Mouse (Mus musculus): ENCODE measurements at regions not wholly inside any gene's neighbourhood (a gene's known extent, or its start where the extent isn't known, plus 50 kb on each side); places are given as distances from the start of the nearest gene placed in this dataset.

- Histone ChIP-seq H3K9ac (no peak overlapping the region), H3K4me2 (no peak overlapping the region), H3K36me3 (no peaks in the 10 kb centered on the region), H3K4me1 (replicated peaks) (peaks cover 3% of the 10 kb centered on the region; the same call in 1 of the 2 replicates), H3K9me3 (no peaks in the 10 kb centered on the region), H3K27me3 (no peaks in the 10 kb centered on the region), H3K4me3 (no peak overlapping the region), H3K27ac (replicated peaks) (no peak overlapping the region)
- 93% methylated on average over 2 of the region's 2 CpGs for WGBS
- no peak for ATAC-seq (ENCODE audit: low FRiP score, low read depth)
These were observed 124.9 kb upstream of the Tnr start for GRCm38 (mm10) chr1:159398643-159399042.

- Histone ChIP-seq H3K4me1 (replicated peaks) (no peaks in the 10 kb centered on the region), H3K4me2 (no peak overlapping the region), H3K9ac (no peak overlapping the region), H3K36me3 (no peaks in the 10 kb centered on the region), H3K27ac (replicated peaks) (no peak overlapping the region), H3K27me3 (no peaks in the 10 kb centered on the region), H3K9me3 (no peaks in the 10 kb centered on the region), H3K4me3 (no peak overlapping the region)
- 82% methylated on average over 7 of the region's 7 CpGs for WGBS
- ATAC-seq (ENCODE audit: low FRiP score, low read depth), result no peak
These were observed 117.3 kb upstream of the Tnr start for GRCm38 (mm10) chr1:159406317-159406716.

DNA sequence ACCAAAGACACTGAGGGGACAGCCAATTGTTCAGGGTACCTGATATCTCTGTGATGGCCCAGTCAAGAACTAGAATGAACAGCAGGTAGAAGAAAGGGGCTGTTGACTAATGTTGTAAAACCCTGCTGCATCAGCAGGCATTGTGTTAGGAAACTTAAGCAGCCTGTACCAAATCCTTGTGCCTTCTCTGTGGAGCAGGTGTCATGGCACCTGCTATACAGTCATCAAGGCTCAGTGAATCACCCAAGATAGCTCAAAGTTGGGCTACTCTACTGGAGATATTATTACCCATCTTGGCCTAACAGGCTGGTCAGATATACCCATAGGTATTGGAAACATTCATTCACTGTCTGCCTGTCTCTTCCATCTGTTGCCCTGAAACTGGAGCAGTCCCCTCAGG lies 116.8 kb upstream of the Tnr start:
- H3K4me1 ChIP-seq (replicated peaks), result no peaks in the 10 kb centered on the region
- H3K4me2 ChIP-seq, result no peak overlapping the region
- no peak overlapping the region for H3K4me3 ChIP-seq
- no peak for ATAC-seq (ENCODE audit: low FRiP score, low read depth)
- no peak overlapping the region for H3K9ac ChIP-seq
- no peaks in the 10 kb centered on the region for H3K36me3 ChIP-seq
- H3K27me3 ChIP-seq, result no peaks in the 10 kb centered on the region
- H3K27ac ChIP-seq (replicated peaks), result no peak overlapping the region
- H3K9me3 ChIP-seq, result no peaks in the 10 kb centered on the region

DNA sequence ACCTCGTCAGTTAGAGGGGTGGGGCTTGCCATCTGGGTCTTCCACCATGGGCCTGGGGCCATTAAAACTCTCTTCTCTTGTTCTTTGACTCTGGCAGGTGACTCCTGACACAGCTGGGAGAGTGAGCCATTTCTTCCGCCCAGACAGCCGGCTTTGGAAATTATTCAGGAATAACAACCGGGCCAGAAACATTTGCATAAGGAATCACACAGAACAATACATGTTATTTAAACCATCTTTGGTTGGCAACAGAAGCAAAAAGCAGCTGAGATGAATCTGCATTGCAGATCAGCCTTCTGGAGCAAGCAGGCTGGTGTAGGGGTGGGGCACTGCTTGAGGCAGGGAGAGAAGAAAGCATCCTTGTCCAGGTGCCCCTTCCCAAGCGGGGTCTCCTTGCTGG lies 110.2 kb upstream of the Tnr start:
- Histone ChIP-seq H3K36me3 (no peaks in the 10 kb centered on the region), H3K4me1 (replicated peaks) (0 out of 2 replicates have a peak, but pooled peaks cover 7% of the 10 kb centered on the region), H3K27ac (replicated peaks) (0 out of 2 replicates have a peak overlapping the region, but pooled peaks have one; percentile 11), H3K27me3 (no peaks in the 10 kb centered on the region), H3K9me3 (no peaks in the 10 kb centered on the region), H3K9ac (no peak overlapping the region), H3K4me3 (no peak overlapping the region), H3K4me2 (no peak overlapping the region)
- no peak for ATAC-seq (ENCODE audit: low FRiP score, low read depth)
- 21% methylated on average over 5 of the region's 5 CpGs for WGBS

DNA sequence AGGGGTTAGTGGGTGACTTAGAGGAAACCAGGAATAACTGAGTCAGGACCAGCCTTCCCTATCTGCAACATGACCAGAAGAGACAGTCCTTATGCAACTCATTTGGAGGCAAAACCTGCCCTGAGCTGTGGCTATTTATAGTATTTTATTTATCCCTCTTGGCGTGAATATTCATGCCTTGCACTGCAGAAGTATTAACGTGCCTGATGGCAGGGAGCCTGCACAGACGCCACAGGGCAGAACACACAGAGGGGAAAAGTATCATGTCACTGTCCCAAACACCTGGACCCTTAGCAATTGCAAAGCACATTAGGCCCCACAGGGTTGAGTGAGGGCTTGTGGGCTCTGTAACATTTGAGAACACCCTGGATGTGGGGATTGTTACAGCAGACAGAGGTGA lies 107.9 kb upstream of the Tnr start:
- H3K4me2 ChIP-seq, result no peak overlapping the region
- H3K36me3 ChIP-seq, result no peaks in the 10 kb centered on the region
- no peak for ATAC-seq (ENCODE audit: low FRiP score, low read depth)
- H3K9me3 ChIP-seq, result no peaks in the 10 kb centered on the region
- H3K27me3 ChIP-seq, result no peaks in the 10 kb centered on the region
- H3K9ac ChIP-seq, result no peak overlapping the region
- H3K4me3 ChIP-seq, result no peak overlapping the region
- WGBS, result 26% methylated on average over 3 of the region's 3 CpGs
- 0 out of 2 replicates have a peak, but pooled peaks cover 7% of the 10 kb centered on the region for H3K4me1 ChIP-seq (replicated peaks)
- no peak overlapping the region for H3K27ac ChIP-seq (replicated peaks)

DNA sequence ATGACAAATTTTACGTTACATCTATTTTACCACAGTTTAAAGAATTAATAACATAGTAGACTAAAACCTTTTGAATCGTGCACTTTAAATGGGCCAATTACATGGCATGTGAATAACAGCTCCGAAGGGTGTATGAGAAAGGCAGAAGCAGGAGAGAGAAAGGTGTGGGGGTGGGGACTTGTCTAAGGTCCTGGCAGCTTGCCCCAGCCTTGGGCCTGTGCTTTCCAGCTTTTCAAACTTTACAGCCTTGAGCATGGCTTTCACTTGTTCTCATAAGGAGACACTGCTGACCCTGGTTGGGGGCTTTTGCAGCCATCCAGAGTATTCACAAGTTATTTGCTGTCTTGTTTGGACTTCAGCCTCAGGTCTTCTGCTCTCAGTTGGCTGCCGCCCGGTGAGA lies 106.4 kb upstream of the Tnr start:
- Histone ChIP-seq H3K4me3 (no peak overlapping the region), H3K9me3 (no peaks in the 10 kb centered on the region), H3K4me2 (no peak overlapping the region), H3K27me3 (no peaks in the 10 kb centered on the region), H3K27ac (replicated peaks) (no peak overlapping the region), H3K4me1 (replicated peaks) (0 out of 2 replicates have a peak, but pooled peaks cover 7% of the 10 kb centered on the region), H3K36me3 (no peaks in the 10 kb centered on the region), H3K9ac (no peak overlapping the region)
- 78% methylated on average over 5 of the region's 5 CpGs for WGBS
- no peak for ATAC-seq (ENCODE audit: low FRiP score, low read depth)

- WGBS, result 67% methylated on average over 6 of the region's 7 CpGs
- no peak for ATAC-seq (ENCODE audit: low FRiP score, low read depth)
- no peaks in the 10 kb centered on the region for H3K36me3 ChIP-seq
- H3K4me2 ChIP-seq, result no peak overlapping the region
- H3K9ac ChIP-seq, result no peak overlapping the region
- H3K4me1 ChIP-seq (replicated peaks), result 0 out of 2 replicates have a peak, but pooled peaks cover 2% of the 10 kb centered on the region
- H3K9me3 ChIP-seq, result no peaks in the 10 kb centered on the region
- H3K4me3 ChIP-seq, result no peak overlapping the region
- H3K27ac ChIP-seq (replicated peaks), result no peak overlapping the region
- H3K27me3 ChIP-seq, result no peaks in the 10 kb centered on the region
These were observed 104.1 kb upstream of the Tnr start for GRCm38 (mm10) chr1:159419301-159419965.

- Histone ChIP-seq H3K4me2 (no peak overlapping the region), H3K9ac (no peak overlapping the region), H3K4me3 (no peak overlapping the region), H3K27ac (replicated peaks) (no peak overlapping the region), H3K27me3 (no peaks in the 10 kb centered on the region), H3K4me1 (replicated peaks) (0 out of 2 replicates have a peak, but pooled peaks cover 2% of the 10 kb centered on the region), H3K9me3 (no peaks in the 10 kb centered on the region), H3K36me3 (no peaks in the 10 kb centered on the region)
- no peak for ATAC-seq (ENCODE audit: low FRiP score, low read depth)
- 95% methylated on average over 5 of the region's 5 CpGs for WGBS
These were observed 103.4 kb upstream of the Tnr start for GRCm38 (mm10) chr1:159420189-159420588.

DNA sequence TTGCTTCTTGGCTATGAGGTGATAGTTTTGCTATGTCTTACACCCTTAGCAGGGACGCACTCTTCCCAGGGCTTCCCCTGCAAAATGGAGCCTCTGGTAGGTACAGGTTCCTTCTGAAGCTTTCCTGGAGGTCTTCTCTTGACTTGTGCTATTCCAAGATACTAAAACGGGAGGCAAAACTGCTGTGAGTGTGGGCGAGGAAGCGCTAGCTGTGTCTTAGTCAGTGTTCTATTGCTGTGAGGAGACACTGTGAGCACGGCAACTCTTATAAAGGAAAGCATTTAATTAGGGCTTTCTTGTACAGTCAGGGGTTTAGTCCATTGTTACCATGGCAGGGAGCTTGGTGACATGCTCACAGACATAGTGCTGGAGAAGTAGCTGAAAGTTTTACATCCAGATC lies 99.9 kb upstream of the Tnr start:
- ATAC-seq (ENCODE audit: low FRiP score, low read depth), result no peak
- Histone ChIP-seq H3K27me3 (no peaks in the 10 kb centered on the region), H3K27ac (replicated peaks) (no peak overlapping the region), H3K4me1 (replicated peaks) (no peaks in the 10 kb centered on the region), H3K4me3 (no peak overlapping the region), H3K9me3 (no peaks in the 10 kb centered on the region), H3K36me3 (no peaks in the 10 kb centered on the region), H3K4me2 (no peak overlapping the region), H3K9ac (no peak overlapping the region)
- 91% methylated on average over 5 of the region's 5 CpGs for WGBS

DNA sequence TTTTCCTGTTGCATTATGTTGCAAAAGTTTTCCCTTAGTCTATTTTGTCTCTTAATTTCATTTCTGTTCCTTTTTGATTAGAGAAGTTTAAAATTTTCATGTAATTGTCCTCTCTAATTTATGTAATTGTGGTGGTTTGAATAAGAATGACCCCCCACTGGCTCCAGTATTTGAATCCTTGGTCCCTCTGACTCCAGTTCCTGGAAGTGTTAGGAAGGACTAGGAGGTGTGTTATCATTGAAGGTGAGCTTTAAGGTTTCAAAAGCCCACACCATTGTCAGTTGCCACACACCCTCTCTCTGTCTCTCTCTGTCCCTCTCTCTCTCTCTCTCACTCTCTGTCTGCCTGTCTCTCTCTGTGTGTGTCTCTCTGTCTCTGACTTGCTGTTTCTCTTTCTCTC lies 93.6 kb upstream of the Tnr start:
- Histone ChIP-seq H3K9me3 (no peaks in the 10 kb centered on the region), H3K9ac (no peak overlapping the region), H3K4me3 (no peak overlapping the region), H3K27me3 (no peaks in the 10 kb centered on the region), H3K4me2 (no peak overlapping the region), H3K27ac (replicated peaks) (no peak overlapping the region), H3K36me3 (no peaks in the 10 kb centered on the region), H3K4me1 (replicated peaks) (no peaks in the 10 kb centered on the region)
- ATAC-seq (ENCODE audit: low FRiP score, low read depth), result no peak

GRCm38 (mm10) chr1:159433521-159433920 lies 90.0 kb upstream of the Tnr start:
- no peak overlapping the region for H3K4me3 ChIP-seq
- H3K4me1 ChIP-seq (replicated peaks), result no peaks in the 10 kb centered on the region
- no peaks in the 10 kb centered on the region for H3K36me3 ChIP-seq
- H3K9ac ChIP-seq, result no peak overlapping the region
- no peak overlapping the region for H3K4me2 ChIP-seq
- no peak for ATAC-seq (ENCODE audit: low FRiP score, low read depth)
- WGBS, result 94% methylated on average over 4 of the region's 4 CpGs
- no peaks in the 10 kb centered on the region for H3K27me3 ChIP-seq
- H3K9me3 ChIP-seq, result no peaks in the 10 kb centered on the region
- H3K27ac ChIP-seq (replicated peaks), result no peak overlapping the region

GRCm38 (mm10) chr1:159440770-159441169 lies 82.8 kb upstream of the Tnr start:
- no peak overlapping the region for H3K4me3 ChIP-seq
- no peak for ATAC-seq (ENCODE audit: low FRiP score, low read depth)
- H3K36me3 ChIP-seq, result no peaks in the 10 kb centered on the region
- 92% methylated on average over 1 of the region's 1 CpGs for WGBS
- H3K9me3 ChIP-seq, result no peaks in the 10 kb centered on the region
- no peaks in the 10 kb centered on the region for H3K27me3 ChIP-seq
- no peaks in the 10 kb centered on the region for H3K4me1 ChIP-seq (replicated peaks)
- no peak overlapping the region for H3K27ac ChIP-seq (replicated peaks)
- H3K9ac ChIP-seq, result no peak overlapping the region
- H3K4me2 ChIP-seq, result no peak overlapping the region

- H3K4me3 ChIP-seq, result no peak overlapping the region
- 92% methylated on average over 1 of the region's 1 CpGs for WGBS
- no peak overlapping the region for H3K4me2 ChIP-seq
- ATAC-seq (ENCODE audit: low FRiP score, low read depth), result no peak
- H3K27me3 ChIP-seq, result no peaks in the 10 kb centered on the region
- no peak overlapping the region for H3K9ac ChIP-seq
- H3K36me3 ChIP-seq, result no peaks in the 10 kb centered on the region
- no peak overlapping the region for H3K27ac ChIP-seq (replicated peaks)
- no peaks in the 10 kb centered on the region for H3K4me1 ChIP-seq (replicated peaks)
- no peaks in the 10 kb centered on the region for H3K9me3 ChIP-seq
These were observed 79.5 kb upstream of the Tnr start for GRCm38 (mm10) chr1:159444093-159444492.
